In genomic region chr19:46169913-46170312, GRCm38 (mm10) we compare ENCODE assay signal across 21 mouse cellular contexts. TPM values are rescaled to one million over a fixed set of nuclear protein-coding genes. Genes with fewer than 3 reads are reported as not detected.
"Had no signal": no experiment of that assay in that cellular context is flagged by ENCODE, and none has a peak within 500 bp of the region (broad histone marks: within the 10 kb centered on the region; RNA-seq: fewer than 3 reads in every experiment).

No protein-coding gene starts in this region.

- H3K27me3 ChIP-seq: midbrain, embryonic 12.5 days; neural tube, embryonic 12.5 days; stomach, embryonic 15.5 days had no signal

- H3K4me2 ChIP-seq: lung, embryonic 14.5 days; midbrain, embryonic 12.5 days; neural tube, embryonic 12.5 days; stomach, embryonic 15.5 days had no signal

- H3K4me3 ChIP-seq: midbrain, embryonic 10.5 days; midbrain, embryonic 12.5 days; neural tube, embryonic 12.5 days; stomach, embryonic 15.5 days had no signal

- H3K27ac ChIP-seq: midbrain, embryonic 10.5 days; midbrain, embryonic 12.5 days; neural tube, embryonic 12.5 days; stomach, embryonic 15.5 days; stomach, postnatal 0 days had no signal

- DNase-seq: lung, adult 18-20 months; lung, embryonic 14.5 days; lung, postnatal 10 days; lung, postnatal 4 days; right cerebral cortex, postnatal 14 days; thymus, adult 2 months; thymus, postnatal 25 days; thymus, postnatal 4 days had no signal

- H3K9me3 ChIP-seq: midbrain, embryonic 10.5 days; midbrain, embryonic 12.5 days; neural tube, embryonic 12.5 days; stomach, embryonic 15.5 days had no signal

- H3K4me1 ChIP-seq: midbrain, embryonic 10.5 days; midbrain, embryonic 12.5 days; neural tube, embryonic 12.5 days; stomach, embryonic 15.5 days had no signal

- ATAC-seq: midbrain, embryonic 16.5 days had no signal

- H3K9ac ChIP-seq: lung, embryonic 14.5 days; midbrain, embryonic 12.5 days; neural tube, embryonic 12.5 days; stomach, embryonic 15.5 days had no signal

RNA-seq across cellular contexts. Expression of gene Pitx3, which starts 21.8 kb away (rescaled TPM):
- total RNA-seq: megakaryocyte, adult 5-6 weeks; megakaryocyte-erythroid progenitor cell, adult 5-6 weeks; neutrophil, adult 5-6 weeks had no signal
- polyA plus RNA-seq: lung, embryonic 16.5 days; neural tube, embryonic 14.5 days; spleen, adult 2 months; stomach, embryonic 15.5 days had no signal

RNA-seq across cellular contexts. Expression of gene Elovl3, which starts 38.2 kb away (rescaled TPM):
- total RNA-seq: megakaryocyte, adult 5-6 weeks; megakaryocyte-erythroid progenitor cell, adult 5-6 weeks; neutrophil, adult 5-6 weeks had no signal
- polyA plus RNA-seq: lung, embryonic 14.5 days; midbrain, embryonic 10.5 days; neural tube, embryonic 12.5 days; neural tube, embryonic 14.5 days; spleen, adult 2 months; stomach, embryonic 15.5 days; stomach, postnatal 0 days; urinary bladder, adult 2 months had no signal
